14 mouse cellular contexts compared by ENCODE assay signal in the genomic region with DNA sequence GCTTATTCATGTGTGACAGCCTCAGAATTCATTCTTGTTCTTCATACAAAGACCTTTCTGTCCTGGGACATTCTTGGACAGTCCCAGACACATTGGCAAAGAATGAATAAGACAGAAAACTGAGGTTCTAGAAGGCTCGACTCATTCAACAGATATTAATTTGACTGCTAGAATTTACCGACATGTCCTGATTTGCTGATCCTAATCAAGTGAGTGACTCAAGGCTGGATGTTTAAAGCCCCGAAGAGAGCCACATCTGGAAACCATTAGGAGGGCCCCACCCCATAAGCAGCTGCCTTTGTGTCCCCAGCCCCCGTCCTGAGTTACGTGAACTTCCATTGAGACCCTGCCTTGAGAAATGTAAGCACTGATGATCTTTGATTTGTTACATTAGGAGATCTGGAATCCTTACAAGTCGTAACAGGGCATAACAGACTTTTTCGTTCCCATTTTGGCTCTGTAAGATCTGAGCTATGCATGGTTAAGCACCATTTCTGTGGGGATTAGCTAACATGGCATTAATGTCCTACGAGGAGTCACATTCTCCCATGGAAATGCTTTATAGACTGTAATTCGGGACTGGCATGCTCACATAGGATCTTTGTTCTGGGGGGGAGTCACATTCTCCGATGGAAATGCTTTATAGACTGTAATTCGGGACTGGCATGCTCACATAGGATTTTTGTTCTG.
DNase-seq lines count a peak whose midpoint lies in the region; ATAC-seq and TF ChIP-seq lines count a peak whose summit lies in the region.
"Had no signal": no experiment of that assay in that cellular context is flagged by ENCODE, and none has a peak within 500 bp of the region (broad histone marks: within the 10 kb centered on the region; RNA-seq: fewer than 3 reads in every experiment).

No protein-coding gene starts in this region.

- intact Hi-C loops in left cerebral cortex, adult 2 months (cut with DNase I), result no loop called here

- H3K4me1 ChIP-seq in hindbrain, embryonic 10.5 days (replicated peaks), result peaks cover 8% of the 10 kb centered on the region; the same call in 1 of the 2 replicates
- peaks cover 8% of the 10 kb centered on the region; the same call in 1 of the 2 replicates for H3K4me1 ChIP-seq in hindbrain, embryonic 13.5 days (replicated peaks)
- H3K4me1 ChIP-seq in midbrain, embryonic 11.5 days (ENCODE audit: control insufficient read depth, insufficient read depth, low read length), result no peaks in the 10 kb centered on the region
- H3K4me1 ChIP-seq in midbrain, embryonic 10.5 days, result peaks cover 3% of the 10 kb centered on the region
- H3K4me1 ChIP-seq in stomach, postnatal 0 days (replicated peaks; ENCODE audit: control insufficient read depth, insufficient read depth), result no peaks in the 10 kb centered on the region
- no peaks in the 10 kb centered on the region for H3K4me1 ChIP-seq in liver, postnatal 0 days (ENCODE audit: insufficient read depth)

- no peak for TF ChIP-seq EP300 in stomach, postnatal 0 days (optimal IDR thresholded peaks at IDR 0.05)
- no peak for TF ChIP-seq EP300 in liver, postnatal 0 days (IDR thresholded peaks at IDR 0.05; ENCODE audit: low read depth)

- H3K4me2 ChIP-seq in hindbrain, embryonic 13.5 days, result no peak overlapping the region
- no peak overlapping the region for H3K4me2 ChIP-seq in midbrain, embryonic 11.5 days
- no peak overlapping the region for H3K4me2 ChIP-seq in stomach, postnatal 0 days (replicated peaks; ENCODE audit: low read depth)
- no peak overlapping the region for H3K4me2 ChIP-seq in liver, postnatal 0 days (ENCODE audit: low read depth, low read length)
- H3K4me2 ChIP-seq: forebrain, embryonic 12.5 days had no signal

- DNase-seq in hindbrain, embryonic 10.5 days (ENCODE audit: low spot score), result peak; percentile 32
- peak; percentile 79 for DNase-seq in midbrain, embryonic 11.5 days (ENCODE audit: low spot score, missing footprints)
- no peak for DNase-seq in midbrain, embryonic 10.5 days (ENCODE audit: low spot score)
- DNase-seq in forelimb bud, embryonic 11.5 days (ENCODE audit: low read depth, low spot score), result peak; percentile 75
- DNase-seq in stomach, postnatal 0 days (ENCODE audit: low spot score), result no peak
- no peak for DNase-seq in left cerebral cortex, adult 2 months (ENCODE audit: extremely low spot score in 1 of 2, low spot score in 2 of 2)
- DNase-seq in liver, postnatal 0 days, result no peak
- DNase-seq: adrenal gland, postnatal 25 days; cerebellum, adult 18-20 months; heart, postnatal 36 days; thymus, postnatal 36 days had no signal

- ATAC-seq in hindbrain, embryonic 13.5 days (ENCODE audit: low FRiP score), result no peak
- ATAC-seq in midbrain, embryonic 11.5 days (ENCODE audit: low FRiP score), result no peak
- ATAC-seq in stomach, postnatal 0 days (ENCODE audit: low FRiP score, low TSS enrichment), result no peak
- ATAC-seq in liver, postnatal 0 days, result no peak

- TF ChIP-seq CTCF in stomach, postnatal 0 days (IDR thresholded peaks at IDR 0.05; ENCODE audit: low read depth), result no peak
- TF ChIP-seq CTCF in left cerebral cortex, adult 2 months (IDR thresholded peaks at IDR 0.05), result no peak
- no peak for TF ChIP-seq CTCF in liver, postnatal 0 days (IDR thresholded peaks at IDR 0.05; ENCODE audit: low read depth)

- no peaks in the 10 kb centered on the region for H3K9me3 ChIP-seq in hindbrain, embryonic 10.5 days
- H3K9me3 ChIP-seq in hindbrain, embryonic 13.5 days, result no peaks in the 10 kb centered on the region
- no peaks in the 10 kb centered on the region for H3K9me3 ChIP-seq in midbrain, embryonic 11.5 days (ENCODE audit: control insufficient read depth, low read length)
- no peaks in the 10 kb centered on the region for H3K9me3 ChIP-seq in midbrain, embryonic 10.5 days (replicated peaks)
- no peaks in the 10 kb centered on the region for H3K9me3 ChIP-seq in stomach, postnatal 0 days (ENCODE audit: control insufficient read depth, low read length)
- H3K9me3 ChIP-seq in liver, postnatal 0 days (ENCODE audit: low read length), result no peaks in the 10 kb centered on the region
- H3K9me3 ChIP-seq: forebrain, embryonic 12.5 days had no signal

- no peaks in the 10 kb centered on the region for H3K27me3 ChIP-seq in hindbrain, embryonic 10.5 days (ENCODE audit: insufficient read depth, poor library complexity, severe bottlenecking)
- no peaks in the 10 kb centered on the region for H3K27me3 ChIP-seq in hindbrain, embryonic 13.5 days
- no peaks in the 10 kb centered on the region for H3K27me3 ChIP-seq in midbrain, embryonic 11.5 days (ENCODE audit: control insufficient read depth, insufficient read depth, low read length)
- no peaks in the 10 kb centered on the region for H3K27me3 ChIP-seq in midbrain, embryonic 10.5 days (ENCODE audit: low read depth, poor library complexity, severe bottlenecking)
- H3K27me3 ChIP-seq in stomach, postnatal 0 days (ENCODE audit: control insufficient read depth, insufficient read depth, low read length), result no peaks in the 10 kb centered on the region
- H3K27me3 ChIP-seq in liver, postnatal 0 days (ENCODE audit: insufficient read depth, low read length), result no peaks in the 10 kb centered on the region
- H3K27me3 ChIP-seq: forebrain, embryonic 12.5 days had no signal

- no peak overlapping the region for H3K9ac ChIP-seq in hindbrain, embryonic 13.5 days
- H3K9ac ChIP-seq in midbrain, embryonic 11.5 days (ENCODE audit: low read length), result no peak overlapping the region
- no peak overlapping the region for H3K9ac ChIP-seq in stomach, postnatal 0 days (ENCODE audit: low read length)
- H3K9ac ChIP-seq in liver, postnatal 0 days (replicated peaks), result no peak overlapping the region
- H3K9ac ChIP-seq: forebrain, embryonic 12.5 days; liver, embryonic 14.5 days had no signal

- H3K36me3 ChIP-seq in hindbrain, embryonic 10.5 days, result no peaks in the 10 kb centered on the region
- H3K36me3 ChIP-seq in hindbrain, embryonic 13.5 days, result no peaks in the 10 kb centered on the region
- H3K36me3 ChIP-seq in midbrain, embryonic 11.5 days (ENCODE audit: control insufficient read depth, insufficient read depth, low read length), result no peaks in the 10 kb centered on the region
- H3K36me3 ChIP-seq in midbrain, embryonic 10.5 days, result no peaks in the 10 kb centered on the region
- H3K36me3 ChIP-seq in stomach, postnatal 0 days (ENCODE audit: control insufficient read depth, insufficient read depth, low read length), result no peaks in the 10 kb centered on the region
- H3K36me3 ChIP-seq in liver, postnatal 0 days (replicated peaks; ENCODE audit: insufficient read depth, low read length), result no peaks in the 10 kb centered on the region
- H3K36me3 ChIP-seq: forebrain, embryonic 12.5 days had no signal

- H3K27ac ChIP-seq in hindbrain, embryonic 10.5 days, result no peak overlapping the region
- no peak overlapping the region for H3K27ac ChIP-seq in hindbrain, embryonic 13.5 days
- H3K27ac ChIP-seq in midbrain, embryonic 11.5 days (ENCODE audit: low read depth, low read length), result no peak overlapping the region
- H3K27ac ChIP-seq in midbrain, embryonic 10.5 days (replicated peaks), result no peak overlapping the region
- 0 out of 2 replicates have a peak overlapping the region, but pooled peaks have one; percentile 9 for H3K27ac ChIP-seq in stomach, postnatal 0 days (replicated peaks)
- no peak overlapping the region for H3K27ac ChIP-seq in left cerebral cortex, adult 2 months
- H3K27ac ChIP-seq in liver, postnatal 0 days (ENCODE audit: low read depth), result no peak overlapping the region
- H3K27ac ChIP-seq: forebrain, embryonic 12.5 days; liver, embryonic 14.5 days had no signal

- WGBS in hindbrain, embryonic 10.5 days, result 69% methylated on average over 11 of the region's 11 CpGs
- 70% methylated on average over 11 of the region's 11 CpGs for WGBS in hindbrain, embryonic 13.5 days
- 72% methylated on average over 11 of the region's 11 CpGs for WGBS in midbrain, embryonic 11.5 days
- 75% methylated on average over 11 of the region's 11 CpGs for WGBS in midbrain, embryonic 10.5 days
- WGBS in stomach, postnatal 0 days, result 43% methylated on average over 11 of the region's 11 CpGs
- 72% methylated on average over 11 of the region's 11 CpGs for WGBS in liver, postnatal 0 days (ENCODE audit: insufficient replicate concordance)

- no peak overlapping the region for H3K4me3 ChIP-seq in hindbrain, embryonic 10.5 days
- H3K4me3 ChIP-seq in hindbrain, embryonic 13.5 days, result no peak overlapping the region
- H3K4me3 ChIP-seq in midbrain, embryonic 11.5 days (ENCODE audit: low read depth, low read length), result no peak overlapping the region
- H3K4me3 ChIP-seq in midbrain, embryonic 10.5 days, result no peak overlapping the region
- no peak overlapping the region for H3K4me3 ChIP-seq in stomach, postnatal 0 days (ENCODE audit: low read depth, low read length)
- H3K4me3 ChIP-seq in left cerebral cortex, adult 2 months, result no peak overlapping the region
- H3K4me3 ChIP-seq in liver, postnatal 0 days (ENCODE audit: low read depth, low read length), result no peak overlapping the region
- H3K4me3 ChIP-seq: forebrain, embryonic 12.5 days had no signal

Comparison
In these comparisons a context has a peak if more than half of its experiments do, and no peak if none do; other contexts are left out.
1. DNase-seq: peak in hindbrain, embryonic 10.5 days (single experiment), midbrain, embryonic 11.5 days (single experiment) and forelimb bud, embryonic 11.5 days (single experiment); none in midbrain, embryonic 10.5 days (single experiment), stomach, postnatal 0 days (single experiment), left cerebral cortex, adult 2 months (0 of 2) and liver, postnatal 0 days (single experiment).